Mouse (Mus musculus) liver, adult 2 months (tissue): ENCODE measurements around the gene Atat1.

ENCODE experiments used
- CTCF ChIP-seq: fragments of 200-500 bp; IDR thresholded peaks from 2 replicates; pipeline ENCODE4 v1.5.1; 2011; ENCODE audit warnings: low read depth, low read length, control low read depth
- POLR2A ChIP-seq: fragments of 200-500 bp; IDR thresholded peaks from 2 replicates; pipeline ENCODE4 v1.6.1; 2011; ENCODE audit warnings: low read length, control low read depth; ENCODE audit not compliant: insufficient read depth; ENCODE audit errors: extremely low read depth

DNA sequence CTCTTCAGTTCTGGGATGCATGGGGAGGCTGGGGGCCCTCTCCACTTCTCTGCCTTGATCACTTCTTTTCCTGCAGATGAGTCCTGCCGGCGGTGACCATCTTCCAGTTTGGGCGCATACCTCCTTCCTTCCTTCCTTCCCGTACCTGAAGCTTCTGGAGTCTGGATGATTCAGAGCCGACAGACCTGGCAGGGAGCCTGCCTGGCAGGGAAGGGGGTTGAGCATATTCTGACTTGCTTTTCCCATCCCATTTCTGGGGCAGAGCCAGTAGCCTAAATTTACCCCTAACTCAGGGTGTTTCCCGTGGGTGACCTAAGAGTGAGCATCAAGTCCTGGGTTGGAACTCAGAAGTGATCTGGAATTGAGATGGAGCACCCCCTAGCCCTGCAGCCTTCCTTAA lies 35.2 kb downstream of the Atat1 start:
- TF ChIP-seq CTCF = no peak
- no peak for TF ChIP-seq POLR2A
